Mouse (Mus musculus) lung, adult 2 months (tissue): ENCODE measurements around the gene Ccdc30. TPM values are rescaled to one million over a fixed set of nuclear protein-coding genes. Genes with fewer than 3 reads are reported as not detected.
"Not testable (repeated sequence)": the region's sequence is repeated elsewhere in the genome, so short reads cannot be mapped to it uniquely, and the experiment has no call there.

Source experiments
- DNase-seq: peaks from one replicate; pipeline ENCODE4 v3.0.0; 2022
- H3K4me1 ChIP-seq: fragments of 200-500 bp; 2 replicates; pipeline ENCODE4 v1.6.1; 2011; ENCODE audit warnings: low read length; ENCODE audit not compliant: control insufficient read depth, insufficient read depth
- H3K4me3 ChIP-seq: fragments of 200-500 bp; replicated peaks from 2 replicates; pipeline ENCODE3; 2011; ENCODE audit warnings: low read depth, mild to moderate bottlenecking, control low read depth, low read length; ENCODE audit errors: extremely low read depth
- CTCF ChIP-seq: fragments of 200-500 bp; IDR thresholded peaks from 2 replicates; pipeline ENCODE4 v1.5.1; 2011; ENCODE audit warnings: mild to moderate bottlenecking, low read length, control low read depth; ENCODE audit not compliant: insufficient read depth
- POLR2A ChIP-seq: fragments of 200-500 bp; IDR thresholded peaks from 2 replicates; pipeline ENCODE4 v1.6.1; 2011; ENCODE audit warnings: low read depth, mild to moderate bottlenecking, control low read depth, low read length, borderline replicate concordance; ENCODE audit errors: extremely low read depth
- WGBS: fragments of 180-500 bp; shearing (Covaris S2); methylation state at CpG from one replicate; pipeline ENCODE4 v1.1.7; 2018; 5-methylcytosine and 5-hydroxymethylcytosine counted together
- polyA plus RNA-seq: library from polyadenylated mRNA; depleted of rRNA; stranded (reverse); fragments of >200 nt; gene quantifications from 2 replicates; pipeline ENCODE4 v1.2.3, GENCODE M21; 2012; rRNA removed

Gene Ccdc30
- polyA plus RNA-seq, 1 experiment: 4.2 TPM

- WGBS: under 1% methylated on average over 61 of the region's 61 CpGs
- no peak for TF ChIP-seq CTCF
- peak; percentile 1; the same call in 1 of the 2 replicates for TF ChIP-seq POLR2A
- DNase-seq: peak; percentile 100
- Histone ChIP-seq H3K4me1 (peaks cover 8% of the 10 kb centered on the region), H3K4me3 (peak within 1 kb of the TSS; percentile 97)
These were observed 120.7 kb downstream of the Ccdc30 start, which contains the start of gene Ybx1 for GRCm38 (mm10) chr4:119294415-119295133. Gene Ybx1, minus strand, starts transcription at chr4:119294604.

GRCm38 (mm10) chr4:119293574-119294258, 121.6 kb downstream of the Ccdc30 start:
- Histone ChIP-seq H3K4me1 (peaks cover 10% of the 10 kb centered on the region), H3K4me3 (peak overlapping the region; percentile 97)
- under 1% methylated on average over 77 of the region's 80 CpGs for whole genome bisulfite sequencing
- TF ChIP-seq POLR2A: no peak
- TF ChIP-seq CTCF: no peak
- DNase-seq: peak; percentile 41

- H3K4me3 ChIP-seq: peak overlapping the region; percentile 97
- no peak for TF ChIP-seq POLR2A
- no peak for TF ChIP-seq CTCF
- DNase-seq: peak; percentile 47
- H3K4me1 ChIP-seq: peaks cover 10% of the 10 kb centered on the region
- under 1% methylated on average over 24 of the region's 24 CpGs for WGBS
These were observed 122.3 kb downstream of the Ccdc30 start for GRCm38 (mm10) chr4:119292771-119293573.

GRCm38 (mm10) chr4:119291921-119292320, 123.4 kb downstream of the Ccdc30 start:
- no peak for DNase-seq
- Histone ChIP-seq H3K4me1 (peaks cover 17% of the 10 kb centered on the region), H3K4me3 (no peak overlapping the region)
- TF ChIP-seq CTCF (no peak), POLR2A (no peak)
- WGBS: 61% methylated on average over 1 of the region's 1 CpGs

GRCm38 (mm10) chr4:119285336-119285735, 130.0 kb downstream of the Ccdc30 start:
- H3K4me3 ChIP-seq: no peak overlapping the region
- peaks cover 9% of the 10 kb centered on the region for H3K4me1 ChIP-seq
- TF ChIP-seq CTCF: no peak
- no peak for TF ChIP-seq POLR2A
- WGBS: 23% methylated on average over 2 of the region's 2 CpGs
- no peak for DNase-seq

GRCm38 (mm10) chr4:119284861-119285260, 130.5 kb downstream of the Ccdc30 start:
- H3K4me3 ChIP-seq: no peak overlapping the region
- DNase-seq: no peak
- no peak for TF ChIP-seq CTCF
- no peak for TF ChIP-seq POLR2A
- peaks cover 9% of the 10 kb centered on the region for H3K4me1 ChIP-seq
- WGBS: 59% methylated on average over 1 of the region's 1 CpGs

- peaks cover 15% of the 10 kb centered on the region for H3K4me1 ChIP-seq
- WGBS: 79% methylated on average over 15 of the region's 15 CpGs
- not testable (repeated sequence) for H3K4me3 ChIP-seq, DNase-seq
These were observed 136.5 kb downstream of the Ccdc30 start for GRCm38 (mm10) chr4:119278784-119279183.

GRCm38 (mm10) chr4:119275726-119276125, 139.6 kb downstream of the Ccdc30 start:
- Histone ChIP-seq H3K4me3 (no peak overlapping the region), H3K4me1 (peaks cover 15% of the 10 kb centered on the region)
- DNase-seq: no peak
- TF ChIP-seq POLR2A (no peak), CTCF (no peak)
- 38% methylated on average over 2 of the region's 2 CpGs for WGBS

GRCm38 (mm10) chr4:119275226-119275625, 140.1 kb downstream of the Ccdc30 start:
- H3K4me3 ChIP-seq: no peak overlapping the region
- no peak for TF ChIP-seq POLR2A
- no peak for TF ChIP-seq CTCF
- 26% methylated on average over 2 of the region's 2 CpGs for WGBS
- peaks cover 15% of the 10 kb centered on the region for H3K4me1 ChIP-seq
- no peak for DNase-seq

- peak; percentile 38 for DNase-seq
- Histone ChIP-seq H3K4me3 (no peak overlapping the region), H3K4me1 (peaks cover 15% of the 10 kb centered on the region)
- TF ChIP-seq POLR2A (no peak), CTCF (no peak)
- 30% methylated on average over 1 of the region's 1 CpGs for WGBS
These were observed 140.7 kb downstream of the Ccdc30 start for GRCm38 (mm10) chr4:119274627-119275026.

Other genes starting within 250 kb of the Ccdc30 start
- gene Zfp691, start 241.3 kb downstream of the Ccdc30 start, polyA plus RNA-seq: 8.9 and 10.1 TPM in 2 replicates
- 0.06 and 0.66 TPM in 2 replicates for gene Ermap, start 225.5 kb downstream of the Ccdc30 start, polyA plus RNA-seq
- gene Svbp, start 220.2 kb downstream of the Ccdc30 start, polyA plus RNA-seq: 18.1 and 24.0 TPM in 2 replicates
- gene Tmem269, start 197.3 kb downstream of the Ccdc30 start, polyA plus RNA-seq: 0.25 and 0.28 TPM in 2 replicates
- 3.4 and 6.5 TPM in 2 replicates for gene AU022252, start 182.8 kb downstream of the Ccdc30 start, polyA plus RNA-seq
- 22.4 and 24.0 TPM in 2 replicates for gene P3h1, start 182.6 kb downstream of the Ccdc30 start, polyA plus RNA-seq
- 1.2 TPM in 2 replicates for gene Cldn19, start 160.1 kb downstream of the Ccdc30 start, polyA plus RNA-seq
- gene Ybx1, start 120.9 kb downstream of the Ccdc30 start, polyA plus RNA-seq: 158 and 195 TPM in 2 replicates
- gene Ppih, start 95.0 kb downstream of the Ccdc30 start, polyA plus RNA-seq: 3.2 and 5.3 TPM in 2 replicates
- 9.3 and 9.9 TPM in 2 replicates for gene Ppcs, start 6.9 kb upstream of the Ccdc30 start, polyA plus RNA-seq
- 5.8 and 6.4 TPM in 2 replicates for gene Zmynd12, start 7.3 kb upstream of the Ccdc30 start, polyA plus RNA-seq
- 0.14 and 0.19 TPM in 2 replicates for gene Rimkla, start 77.1 kb upstream of the Ccdc30 start, polyA plus RNA-seq
- 14.1 and 18.0 TPM in 2 replicates for gene Foxj3, start 121.5 kb upstream of the Ccdc30 start, polyA plus RNA-seq
- 5.1 and 5.9 TPM in 2 replicates for gene Frg2f1, start 124.0 kb upstream of the Ccdc30 start, polyA plus RNA-seq
- 23.0 TPM in 1 of 2 replicates, not detected in the other for gene Guca2a, start 222.2 kb upstream of the Ccdc30 start, polyA plus RNA-seq
- gene Guca2b, start 243.4 kb upstream of the Ccdc30 start, polyA plus RNA-seq: 0.46 TPM in 1 of 2 replicates, not detected in the other